Comparison of ENCODE assay signal across 23 mouse cellular contexts in genomic region chr16:73870296-73870695, GRCm38 (mm10).
A peak's percentile ranks its signal among the peaks of the same experiment; 100 is the strongest.
DNase-seq lines count a peak whose midpoint lies in the region; ATAC-seq and TF ChIP-seq lines count a peak whose summit lies in the region.
"Had no signal": no experiment of that assay in that cellular context is flagged by ENCODE, and none has a peak within 500 bp of the region (broad histone marks: within the 10 kb centered on the region; RNA-seq: fewer than 3 reads in every experiment).

No protein-coding gene starts in this region.

- no peak for TF ChIP-seq POLR2A in liver, adult 2 months (IDR thresholded peaks at IDR 0.05; ENCODE audit: extremely low read depth, insufficient read depth, low read length)

- TF ChIP-seq EP300 in lung, postnatal 0 days (IDR thresholded peaks at IDR 0.05): 0 out of 2 replicates have a peak, but pooled peaks have one; percentile 13

- no peak overlapping the region for H3K4me3 ChIP-seq in liver, adult 2 months (ENCODE audit: insufficient read depth, low read depth, low read length)
- H3K4me3 ChIP-seq in liver, embryonic 11.5 days (ENCODE audit: low read depth, low read length): no peak overlapping the region
- no peak overlapping the region for H3K4me3 ChIP-seq in lung, postnatal 0 days (ENCODE audit: low read depth, low read length)
- H3K4me3 ChIP-seq in intestine, embryonic 16.5 days (ENCODE audit: low read length): no peak overlapping the region
- H3K4me3 ChIP-seq: embryonic facial prominence, embryonic 15.5 days; erythroblast, embryonic 14.5 days; forebrain, embryonic 12.5 days; heart, embryonic 12.5 days; hindbrain, embryonic 10.5 days had no signal

- no peak overlapping the region for H3K27ac ChIP-seq in liver, adult 2 months (replicated peaks; ENCODE audit: insufficient read depth, low read depth, low read length)
- no peak overlapping the region for H3K27ac ChIP-seq in liver, embryonic 11.5 days (ENCODE audit: low read depth, low read length)
- H3K27ac ChIP-seq in lung, postnatal 0 days (ENCODE audit: low read length): no peak overlapping the region
- H3K27ac ChIP-seq in intestine, embryonic 16.5 days (ENCODE audit: low read length): no peak overlapping the region
- H3K27ac ChIP-seq: embryonic facial prominence, embryonic 15.5 days; forebrain, embryonic 12.5 days; hindbrain, embryonic 10.5 days had no signal

- no peaks in the 10 kb centered on the region for H3K36me3 ChIP-seq in liver, adult 2 months (ENCODE audit: control insufficient read depth, insufficient read depth, low read length)
- no peaks in the 10 kb centered on the region for H3K36me3 ChIP-seq in liver, embryonic 11.5 days (ENCODE audit: control insufficient read depth, insufficient read depth, low read length)
- H3K36me3 ChIP-seq in lung, postnatal 0 days (ENCODE audit: insufficient read depth, low read length): no peaks in the 10 kb centered on the region
- H3K36me3 ChIP-seq in intestine, embryonic 16.5 days (ENCODE audit: control insufficient read depth, insufficient read depth, low read length): no peaks in the 10 kb centered on the region
- H3K36me3 ChIP-seq: embryonic facial prominence, embryonic 15.5 days; forebrain, embryonic 12.5 days; G1E; heart, embryonic 12.5 days; hindbrain, embryonic 10.5 days had no signal

- H3K4me1 ChIP-seq in liver, adult 2 months (ENCODE audit: control insufficient read depth, insufficient read depth, low read length): no peaks in the 10 kb centered on the region
- no peaks in the 10 kb centered on the region for H3K4me1 ChIP-seq in liver, embryonic 11.5 days (replicated peaks; ENCODE audit: control insufficient read depth, insufficient read depth, low read length)
- no peaks in the 10 kb centered on the region for H3K4me1 ChIP-seq in lung, postnatal 0 days (ENCODE audit: insufficient read depth, low read depth, low read length)
- 0 out of 2 replicates have a peak, but pooled peaks cover 2% of the 10 kb centered on the region for H3K4me1 ChIP-seq in intestine, embryonic 16.5 days (ENCODE audit: control insufficient read depth, insufficient read depth, low read length)
- H3K4me1 ChIP-seq: embryonic facial prominence, embryonic 15.5 days; forebrain, embryonic 12.5 days; heart, embryonic 12.5 days; hindbrain, embryonic 10.5 days had no signal

- 73% methylated on average over 5 of the region's 5 CpGs for WGBS in liver, adult 2 months
- WGBS in liver, embryonic 11.5 days: 73% methylated on average over 5 of the region's 5 CpGs
- WGBS in lung, postnatal 0 days: 39% methylated on average over 5 of the region's 5 CpGs
- WGBS in intestine, embryonic 16.5 days: 45% methylated on average over 5 of the region's 5 CpGs

- H3K79me2 ChIP-seq in liver, adult 2 months (ENCODE audit: control insufficient read depth, insufficient read depth, low read length): no peaks in the 10 kb centered on the region

- no peaks in the 10 kb centered on the region for H3K27me3 ChIP-seq in liver, adult 2 months (ENCODE audit: control insufficient read depth, insufficient read depth, low read length)
- H3K27me3 ChIP-seq in liver, embryonic 11.5 days (replicated peaks; ENCODE audit: control insufficient read depth, insufficient read depth, low read length): no peaks in the 10 kb centered on the region
- H3K27me3 ChIP-seq in lung, postnatal 0 days (replicated peaks; ENCODE audit: insufficient read depth, low read length): no peaks in the 10 kb centered on the region
- H3K27me3 ChIP-seq in intestine, embryonic 16.5 days (replicated peaks; ENCODE audit: control insufficient read depth, insufficient read depth, low read length): no peaks in the 10 kb centered on the region
- H3K27me3 ChIP-seq: embryonic facial prominence, embryonic 15.5 days; forebrain, embryonic 12.5 days; heart, embryonic 12.5 days had no signal

- ATAC-seq in liver, embryonic 11.5 days (replicated peaks; ENCODE audit: low FRiP score): no peak
- ATAC-seq in lung, postnatal 0 days: peak; percentile 41; the same call in 1 of the 2 replicates
- peak; percentile 67 for ATAC-seq in intestine, embryonic 16.5 days
- no peak for ATAC-seq in monocyte, adult 5-6 weeks (replicated peaks; ENCODE audit: insufficient number of reproducible peaks, low FRiP score, low TSS enrichment, poor library complexity, severe bottlenecking)
- ATAC-seq: CD4-positive, CD25-positive, alpha-beta regulatory T cell, adult 4 months; forebrain, embryonic 16.5 days had no signal

- no peaks in the 10 kb centered on the region for H3K9me3 ChIP-seq in liver, embryonic 11.5 days (ENCODE audit: control insufficient read depth, low read length)
- no peaks in the 10 kb centered on the region for H3K9me3 ChIP-seq in lung, postnatal 0 days (ENCODE audit: low read length)
- H3K9me3 ChIP-seq in intestine, embryonic 16.5 days (ENCODE audit: control insufficient read depth, low read length): no peaks in the 10 kb centered on the region
- H3K9me3 ChIP-seq: embryonic facial prominence, embryonic 15.5 days; forebrain, embryonic 12.5 days; heart, embryonic 12.5 days; hindbrain, embryonic 10.5 days had no signal

- DNase-seq in liver, adult 2 months (ENCODE audit: extremely low read depth, low read depth, low spot score): peak; percentile 1
- DNase-seq in liver, embryonic 11.5 days (ENCODE audit: low spot score): no peak
- DNase-seq in lung, postnatal 0 days (ENCODE audit: low spot score): peak; percentile 40
- no peak for DNase-seq in lung, postnatal 25 days (ENCODE audit: low spot score)
- peak; percentile 5 for DNase-seq in fibroblast of lung, adult 2 months (ENCODE audit: low read depth)
- no peak for DNase-seq in right cerebral cortex, adult 2 months (ENCODE audit: low spot score in 2 of 2)
- DNase-seq: adrenal gland, postnatal 10 days; B cell, adult 2 months; cerebellum, adult 11 months; cerebellum, adult 8-10 months; cerebellum, postnatal 14 days; embryo, embryonic 11 days; gastrocnemius, postnatal 10 days had no signal

- H3K9ac ChIP-seq in liver, adult 2 months (ENCODE audit: low read depth, low read length): no peak overlapping the region
- no peak overlapping the region for H3K9ac ChIP-seq in liver, embryonic 11.5 days (ENCODE audit: low read depth, low read length)
- no peak overlapping the region for H3K9ac ChIP-seq in lung, postnatal 0 days (replicated peaks; ENCODE audit: low read depth)
- no peak overlapping the region for H3K9ac ChIP-seq in intestine, embryonic 16.5 days (ENCODE audit: low read depth, low read length)
- H3K9ac ChIP-seq: embryonic facial prominence, embryonic 15.5 days; forebrain, embryonic 12.5 days; heart, embryonic 12.5 days had no signal

- no peak for TF ChIP-seq CTCF in liver, adult 2 months (IDR thresholded peaks at IDR 0.05; ENCODE audit: low read depth, low read length)
- no peak for TF ChIP-seq CTCF in lung, postnatal 0 days (IDR thresholded peaks at IDR 0.05)

- no peak overlapping the region for H3K4me2 ChIP-seq in liver, embryonic 11.5 days
- no peak overlapping the region; the same call in 1 of the 2 replicates for H3K4me2 ChIP-seq in lung, postnatal 0 days (replicated peaks; ENCODE audit: low read depth, low read length)
- no peak overlapping the region for H3K4me2 ChIP-seq in intestine, embryonic 16.5 days (ENCODE audit: low read depth, low read length)
- H3K4me2 ChIP-seq: embryonic facial prominence, embryonic 15.5 days; forebrain, embryonic 12.5 days; heart, embryonic 12.5 days had no signal

Comparison
In these comparisons a context has a peak if more than half of its experiments do, and no peak if none do; other contexts are left out.
1. DNase-seq: peak in liver, adult 2 months (single experiment), lung, postnatal 0 days (single experiment) and fibroblast of lung, adult 2 months (single experiment); none in liver, embryonic 11.5 days (single experiment), lung, postnatal 25 days (single experiment) and right cerebral cortex, adult 2 months (0 of 2).
2. ATAC-seq: peak in lung, postnatal 0 days (single experiment) and intestine, embryonic 16.5 days (single experiment); none in liver, embryonic 11.5 days (single experiment) and monocyte, adult 5-6 weeks (single experiment).